Mouse (Mus musculus) left cerebral cortex, adult 6 months (tissue): Measurements from ENCODE around the gene Sec31a. TPM values are rescaled to one million over a fixed set of nuclear protein-coding genes. Genes with fewer than 3 reads are reported as not detected.

Source experiments
- long read RNA-seq, 2 experiments: library from polyadenylated mRNA; unstranded; transcript quantifications; one replicate each; pipeline ENCODE4 v2.0.0; 2019 to 2020
- polyA plus RNA-seq: library from polyadenylated mRNA; unstranded; fragments of <200 nt; fragmentation: Nextera tagmentation; gene quantifications from 2 replicates; pipeline ENCODE4 v1.2.3, GENCODE M21; 2021

The Sec31a gene
- 27.1 and 53.4 TPM in 2 replicates for polyA plus RNA-seq
- long read RNA-seq, experiment 1, full-length matches to known transcripts, result 4 of 171 reads
- long read RNA-seq, experiment 1, partial matches to known transcripts, result 46 of 171 reads
- long read RNA-seq, experiment 1, other reads (novel, unspliced or antisense), result 121 of 171 reads
- long read RNA-seq, experiment 2, partial matches to known transcripts, result 16 of 25 reads
- long read RNA-seq, experiment 2, other reads (novel, unspliced or antisense), result 8 of 25 reads

DNA sequence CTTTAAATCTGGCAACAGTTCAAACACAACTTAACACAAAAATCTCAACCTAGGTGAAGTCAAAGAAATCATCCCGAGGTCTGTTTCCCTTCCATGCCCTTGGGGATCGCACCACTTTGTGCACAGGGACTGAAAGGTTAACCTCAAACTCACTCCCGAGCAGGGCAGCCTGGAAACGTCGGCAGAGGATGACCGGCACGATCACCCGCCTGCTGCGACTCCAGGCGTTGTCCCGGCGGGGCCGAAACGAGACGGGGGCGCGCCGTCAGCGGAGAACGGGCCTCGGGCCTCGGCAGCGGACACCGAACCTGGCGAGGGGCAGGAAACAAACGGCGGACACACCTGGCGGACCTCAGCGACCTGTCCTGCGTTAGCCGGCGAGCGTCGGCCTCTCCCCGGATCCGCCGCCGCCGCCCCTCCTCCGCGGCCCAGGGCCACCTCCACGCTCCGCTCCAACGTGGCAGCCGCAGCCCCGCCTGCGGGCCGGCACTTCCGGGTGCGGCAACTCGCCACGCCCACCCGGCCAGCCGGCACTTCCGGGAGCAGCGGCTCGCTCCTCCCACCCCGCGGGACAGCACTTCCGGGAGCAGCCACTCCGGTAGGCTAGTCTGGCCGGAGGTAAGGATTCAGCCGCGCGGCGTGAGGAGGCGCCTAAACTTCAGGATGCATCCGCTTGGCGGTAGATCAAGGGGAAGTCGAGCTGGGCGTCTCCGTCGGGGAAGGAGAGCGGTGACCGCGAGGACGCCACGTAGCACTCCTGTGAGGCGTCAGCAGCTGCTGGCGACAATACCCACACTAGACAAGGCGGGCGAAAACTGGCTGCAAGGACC, at the start of gene Sec31a:
Gene Sec31a, minus strand, starts transcription at position 474 of the 830 bp plus-strand sequence.

Other genes starting within 250 kb of the Sec31a start
- 2.7 and 3.4 TPM in 2 replicates for gene Lin54, start 84.4 kb upstream of the Sec31a start, polyA plus RNA-seq
- gene Cops4, start 102.1 kb upstream of the Sec31a start, polyA plus RNA-seq, result 128 and 174 TPM in 2 replicates
- gene Plac8, start 156.0 kb upstream of the Sec31a start, polyA plus RNA-seq, result 0.16 TPM in 1 of 2 replicates, not detected in the other